Mouse (Mus musculus) spleen, postnatal 14 days (tissue): Measurements from ENCODE around the gene Cnnm2.
"Not testable (repeated sequence)": the region's sequence is repeated elsewhere in the genome, so short reads cannot be mapped to it uniquely, and the experiment has no call there.

Experiments used
- DNase-seq, 2 experiments: peaks; one replicate each; pipeline ENCODE4 v3.0.0; 2021 to 2022; ENCODE audit warnings: low spot score in 2 of 2

Cnnm2 gene

DNA sequence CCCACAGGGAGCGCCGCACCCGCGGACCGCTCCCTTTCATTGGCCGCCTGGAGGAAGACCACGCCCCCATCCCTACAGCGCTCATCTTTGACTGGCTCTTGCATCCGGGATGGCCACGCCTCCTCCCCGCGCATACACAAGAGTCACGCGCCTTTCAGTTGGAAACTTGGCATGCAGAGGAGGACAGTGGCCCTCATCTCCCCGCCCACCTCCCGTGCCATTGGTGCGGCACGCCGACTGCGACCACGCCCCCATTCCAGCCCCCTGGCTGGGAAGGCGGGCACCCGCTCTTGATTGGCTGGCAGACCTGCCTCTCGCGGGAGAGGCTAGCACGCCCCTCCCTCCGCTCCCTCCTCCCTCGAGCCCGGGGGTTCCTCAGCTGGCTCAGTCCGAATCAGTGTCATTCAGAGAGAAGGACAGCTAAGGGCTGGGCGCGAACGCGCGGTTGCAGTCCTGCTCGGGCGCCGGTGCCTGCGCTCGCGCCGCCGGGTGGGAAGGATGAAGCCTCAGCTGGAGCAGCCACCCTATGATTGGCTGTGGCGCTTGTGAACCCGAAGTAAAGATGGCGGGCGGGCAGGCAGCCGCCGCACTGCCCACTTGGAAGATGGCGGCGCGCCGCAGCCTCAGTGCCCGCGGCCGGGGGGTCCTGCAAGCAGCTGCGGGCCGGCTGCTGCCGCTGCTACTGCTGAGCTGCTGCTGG is at the start of gene Cnnm2:
TSS of gene Cnnm2 (plus strand) at position 350 of the 700 bp plus-strand sequence.
- DNase-seq: peak; percentile 99 to 100

DNA sequence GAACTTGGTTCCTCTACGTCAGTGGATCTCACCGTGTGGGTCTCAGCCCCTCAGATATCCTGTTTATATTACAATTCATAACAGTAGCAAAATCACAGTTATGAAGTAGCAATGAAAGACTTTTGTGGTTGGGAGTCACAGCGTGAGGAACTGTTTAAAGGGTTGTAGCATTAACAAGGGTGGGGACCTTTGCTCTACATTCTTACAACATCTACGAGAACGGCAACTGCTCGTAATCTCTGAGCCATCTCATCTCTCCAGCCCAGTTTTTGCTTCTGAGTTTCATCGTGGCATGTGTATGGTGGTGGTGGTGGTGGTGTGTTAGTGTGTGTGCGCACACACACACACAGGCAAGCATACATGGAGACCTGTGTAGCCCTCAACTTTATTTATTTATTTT is 47.2 kb upstream of the Cnnm2 start:
- no peak for DNase-seq

DNA sequence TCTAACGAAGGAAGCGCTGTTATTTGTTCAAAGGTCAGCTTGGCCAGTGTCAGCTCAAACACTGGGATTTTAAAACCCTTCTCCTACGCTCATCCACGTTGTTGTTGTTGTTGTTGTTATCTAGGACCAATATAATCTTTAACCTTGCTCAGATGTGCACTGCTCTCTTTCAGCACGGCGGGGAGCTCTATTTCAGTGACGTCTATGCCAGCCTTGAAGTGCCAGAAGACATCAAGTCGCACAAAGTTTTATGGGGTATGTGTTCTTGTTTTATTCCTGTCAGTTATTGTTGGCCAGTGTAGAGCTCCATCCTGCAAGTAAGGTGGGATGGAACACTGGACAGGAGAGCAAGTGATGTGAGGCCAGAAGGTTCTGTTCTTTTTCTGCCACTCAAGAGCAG is 46.4 kb upstream of the Cnnm2 start:
- DNase-seq: no peak

DNA sequence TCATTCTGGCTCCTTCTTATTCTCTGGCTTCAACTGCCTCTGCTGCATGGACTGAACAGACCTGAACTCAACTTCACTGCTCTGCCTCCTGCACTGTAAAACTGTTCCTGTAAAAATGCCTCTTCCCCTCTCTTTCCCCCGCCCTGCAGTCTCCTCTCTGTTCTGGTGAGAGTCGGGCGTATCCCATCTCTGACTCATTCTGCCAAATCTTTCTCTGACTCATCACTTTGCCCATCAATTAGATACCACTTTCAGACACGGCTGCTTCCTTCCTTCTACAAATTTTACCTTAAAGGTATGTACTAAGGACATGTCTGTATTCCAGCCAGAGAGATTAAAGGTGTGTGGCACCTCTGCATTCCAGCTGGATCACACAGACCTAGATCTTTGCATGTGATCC is 43.2 kb upstream of the Cnnm2 start:
- no peak for DNase-seq

DNA sequence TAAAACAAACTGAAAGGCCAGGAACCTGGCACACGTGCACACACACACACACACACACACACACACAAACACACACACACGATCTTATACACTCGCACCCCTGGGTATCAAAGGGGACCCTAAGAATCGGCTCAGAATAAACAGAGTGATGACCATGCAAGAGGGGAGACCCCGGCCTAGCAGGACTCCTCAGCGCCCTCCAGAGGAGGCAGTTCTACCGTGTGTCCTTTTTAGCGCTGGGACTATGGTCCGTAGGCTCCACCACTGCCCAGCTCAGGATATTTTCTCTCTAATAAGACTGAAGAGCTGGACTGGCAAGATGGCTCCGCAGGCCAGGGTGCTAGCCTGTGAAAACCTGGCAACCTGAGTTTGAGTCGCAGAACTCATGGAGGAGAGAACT is 37.0 kb upstream of the Cnnm2 start:
- no peak for DNase-seq

DNA sequence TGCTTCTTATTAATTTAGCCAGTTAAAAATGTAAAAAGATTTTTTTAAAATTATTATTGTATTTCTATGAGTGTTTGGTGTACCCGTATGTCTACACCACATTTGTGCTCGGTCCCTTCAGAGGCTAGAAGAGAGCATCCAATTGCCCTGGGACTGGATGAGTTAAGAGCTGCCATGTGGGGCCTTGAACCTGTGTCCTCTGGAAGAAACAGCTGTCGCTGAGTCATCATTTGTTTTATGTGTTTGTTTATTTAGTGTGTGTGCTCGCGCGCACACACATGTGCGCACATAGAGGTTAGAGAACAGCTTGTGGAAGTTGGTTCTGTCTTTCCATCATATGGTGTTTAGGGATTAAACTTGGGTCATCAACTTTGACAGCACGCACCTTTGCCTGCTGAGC is 35.3 kb upstream of the Cnnm2 start:
- no peak for DNase-seq

DNA sequence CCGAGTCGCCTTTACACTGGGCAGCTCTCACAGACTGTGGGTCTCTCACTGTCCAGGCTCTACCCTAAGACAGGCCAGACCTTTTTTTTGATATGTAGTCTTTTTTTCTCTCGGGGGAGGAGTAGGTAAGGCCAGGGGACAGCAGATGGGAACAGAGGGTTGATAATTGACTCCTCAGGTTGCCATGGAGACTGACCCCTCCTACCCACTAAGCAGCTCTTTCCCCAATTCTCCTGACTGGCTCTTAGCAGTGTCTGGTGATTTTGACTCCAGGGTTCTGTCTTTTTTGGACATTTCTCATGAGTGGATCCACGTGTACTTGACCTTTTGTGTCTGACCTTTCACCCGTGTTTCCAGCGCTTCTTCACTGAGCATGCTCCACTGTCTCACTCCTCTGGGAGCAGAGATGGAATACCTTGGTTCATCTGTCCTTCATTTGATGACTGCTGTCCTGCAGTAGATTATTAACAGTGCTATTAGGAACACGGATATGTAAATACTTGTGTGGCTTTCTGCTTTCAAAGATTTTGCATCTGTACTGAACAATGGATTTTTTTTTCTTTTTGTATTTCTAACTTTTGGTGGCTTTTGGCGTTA is 34.2 kb upstream of the Cnnm2 start:
- no peak for DNase-seq

DNA sequence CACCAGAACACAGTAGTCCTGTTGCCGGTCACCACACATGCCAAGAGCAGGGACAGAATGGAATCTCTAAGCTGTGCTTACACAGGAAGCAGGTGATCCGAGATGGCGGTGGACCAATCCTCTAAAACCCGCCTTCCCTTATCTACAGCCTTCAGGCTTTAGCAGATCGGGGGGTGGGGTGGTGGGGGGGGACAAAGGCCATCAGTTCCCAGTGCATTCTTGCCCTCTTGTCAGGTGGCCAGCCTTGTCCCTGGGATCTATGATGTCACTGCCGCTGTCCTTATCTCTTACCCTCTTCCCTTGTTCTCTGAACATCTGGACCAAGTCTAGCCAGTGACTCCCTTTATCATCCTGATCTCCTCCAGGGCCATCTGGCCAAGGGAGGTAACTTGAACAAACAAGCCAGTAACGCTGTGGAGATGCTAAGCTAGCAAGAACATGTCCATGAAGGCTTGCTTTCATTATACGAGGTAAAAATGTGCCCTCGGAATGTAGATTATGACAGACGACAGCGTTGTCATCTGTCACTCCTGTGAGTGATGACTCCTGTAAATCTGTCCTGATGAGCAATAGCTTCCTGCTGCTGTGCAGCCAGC is 33.4 kb upstream of the Cnnm2 start:
- no peak for DNase-seq

DNA sequence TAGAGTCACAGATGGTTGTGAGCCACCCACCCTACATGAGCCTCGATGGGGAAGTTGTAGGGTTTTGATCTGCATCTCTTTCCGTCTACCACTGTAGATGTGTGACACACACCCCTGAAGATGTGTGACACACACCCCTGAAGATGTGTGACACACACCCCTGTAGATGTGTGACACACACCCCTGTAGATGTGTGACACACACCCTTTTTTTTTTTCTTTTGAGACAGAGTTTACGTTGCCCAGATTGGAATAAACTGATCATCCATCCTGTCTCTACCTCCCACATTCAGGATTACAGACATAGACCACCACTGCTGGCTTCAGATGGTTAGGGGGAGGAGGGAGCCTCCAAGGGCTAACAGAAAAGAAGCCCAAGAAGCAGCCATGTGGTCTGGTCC is 32.5 kb upstream of the Cnnm2 start:
- no peak for DNase-seq

DNA sequence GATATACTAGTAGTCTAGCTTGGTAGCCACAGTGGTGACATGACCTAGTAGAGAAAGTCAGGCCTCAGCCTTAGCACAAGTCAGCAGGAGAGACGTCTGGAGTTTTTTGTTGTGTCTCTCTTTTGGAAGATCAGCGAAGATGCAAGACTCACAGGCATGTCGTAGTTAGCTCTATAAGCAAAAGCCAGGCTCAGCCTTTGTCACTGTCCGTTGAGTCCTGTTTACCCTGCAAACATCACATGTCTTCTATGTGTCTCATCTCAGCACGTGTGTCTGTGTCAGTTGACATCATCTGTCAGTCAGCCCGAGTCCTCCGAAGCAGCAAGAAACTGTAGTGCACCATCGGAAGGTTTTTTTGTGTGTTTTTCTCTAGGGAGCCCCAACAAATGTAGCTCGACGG is 30.0 kb upstream of the Cnnm2 start:
- DNase-seq: no peak

DNA sequence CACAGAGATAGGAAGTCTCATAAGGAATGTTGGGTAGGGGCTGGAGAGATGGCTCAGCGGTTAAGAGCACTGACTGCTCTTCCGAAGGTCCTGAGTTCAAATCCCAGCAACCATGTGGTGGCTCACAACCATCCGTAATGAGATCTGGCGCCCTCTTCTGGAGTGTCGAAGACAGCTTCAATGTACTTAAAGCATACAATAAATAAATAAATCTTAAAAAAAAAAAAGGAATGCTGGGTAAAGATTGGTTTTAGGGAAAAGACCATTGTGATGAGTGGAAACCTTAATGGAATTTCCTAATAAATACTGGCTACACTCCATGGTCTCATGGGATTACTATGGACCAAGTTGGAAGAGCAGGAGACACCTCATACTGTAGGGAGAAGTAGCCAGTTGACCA is 28.7 kb upstream of the Cnnm2 start:
- not testable (repeated sequence) for DNase-seq

DNA sequence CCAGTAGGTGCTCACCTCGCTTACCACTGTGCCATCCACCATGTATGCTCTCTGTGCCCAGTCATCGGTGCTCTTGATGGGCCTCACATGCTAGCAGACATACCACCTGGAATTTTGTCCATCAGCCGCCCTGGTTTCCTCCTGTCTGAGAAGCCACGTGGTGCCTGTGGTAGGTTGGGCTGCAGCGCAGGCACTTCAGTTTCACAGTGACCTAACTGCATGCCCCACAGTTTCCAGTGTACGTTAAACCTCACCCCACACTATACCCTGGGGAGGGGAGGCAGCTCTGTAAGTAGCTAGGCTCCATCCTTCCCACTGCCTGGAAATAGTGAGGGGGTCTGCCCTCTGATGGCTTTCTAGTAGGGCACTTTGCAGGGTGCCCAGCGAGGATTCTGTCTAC is 27.8 kb upstream of the Cnnm2 start:
- no peak for DNase-seq

DNA sequence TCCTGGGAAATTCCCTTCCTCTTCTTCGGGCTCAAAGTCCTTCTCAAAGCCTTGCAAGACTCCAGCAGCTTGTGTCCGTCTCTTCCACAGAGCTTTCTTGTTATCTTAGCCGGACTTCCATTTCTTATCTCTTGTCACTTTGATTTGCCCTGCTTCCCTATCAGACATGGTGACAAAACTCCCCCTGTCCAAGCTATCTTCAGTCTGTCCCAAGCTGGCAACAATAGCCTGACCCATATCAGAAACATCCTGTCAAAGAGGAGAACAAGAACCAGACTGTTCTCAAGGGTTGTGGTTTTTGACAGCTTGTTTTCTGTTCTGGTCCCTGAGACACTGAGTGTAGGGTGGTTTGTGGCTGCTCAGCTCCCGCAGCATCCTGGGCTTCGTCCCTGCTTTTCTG is 26.2 kb upstream of the Cnnm2 start:
- no peak for DNase-seq

DNA sequence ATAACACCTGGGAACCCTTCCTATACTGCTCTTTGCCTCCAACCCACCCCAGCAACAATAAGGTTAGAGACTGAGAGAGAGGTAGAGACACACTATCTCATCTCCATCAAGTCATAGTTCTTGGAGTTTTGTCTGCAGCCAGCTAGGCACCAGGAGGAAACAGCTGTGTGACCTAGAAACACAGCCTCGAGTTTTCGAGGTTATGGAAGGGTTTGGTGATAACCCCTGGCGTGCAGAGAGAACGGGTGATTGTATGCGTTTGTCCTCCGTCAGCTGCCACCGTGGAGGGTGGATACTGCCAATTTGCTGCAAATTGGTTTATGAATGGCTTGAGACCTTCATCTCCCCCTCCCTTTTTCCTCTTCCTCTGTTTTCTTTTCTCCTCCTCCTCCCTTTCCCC is 24.3 kb upstream of the Cnnm2 start:
- DNase-seq: no peak

DNA sequence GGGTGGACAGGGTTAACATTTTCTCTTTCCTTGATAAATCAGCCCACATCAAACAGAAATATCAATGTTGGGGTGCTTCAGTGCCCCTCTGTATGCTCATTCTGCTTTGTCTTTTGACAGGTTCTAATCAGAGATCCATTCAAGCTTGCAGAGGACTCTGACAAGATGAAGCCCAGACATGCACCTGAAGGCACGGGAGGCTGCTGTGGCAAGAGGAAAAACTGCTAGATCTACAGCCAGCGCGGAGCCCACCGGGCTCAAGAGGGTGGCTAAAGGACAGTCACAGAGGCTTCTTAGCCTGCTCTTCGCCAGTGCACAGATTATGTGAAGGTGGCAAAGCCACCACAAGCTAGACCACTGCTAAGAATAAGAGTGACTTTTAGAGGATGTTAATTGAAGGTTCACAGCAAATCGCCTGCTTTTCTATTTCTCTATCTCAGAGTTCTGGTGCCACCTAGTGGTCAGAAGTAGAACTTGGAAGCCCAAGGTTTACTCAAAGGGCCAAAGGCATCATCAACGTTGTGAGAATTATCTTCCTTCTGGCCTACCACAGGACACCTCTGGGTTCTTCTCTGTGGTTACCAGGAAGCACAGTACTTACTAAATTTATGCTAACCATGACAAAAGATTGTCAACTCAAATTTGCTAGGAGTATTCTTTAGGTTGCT is 20.9 kb upstream of the Cnnm2 start:
- DNase-seq: peak in 1 of 2 experiments; percentile 65

DNA sequence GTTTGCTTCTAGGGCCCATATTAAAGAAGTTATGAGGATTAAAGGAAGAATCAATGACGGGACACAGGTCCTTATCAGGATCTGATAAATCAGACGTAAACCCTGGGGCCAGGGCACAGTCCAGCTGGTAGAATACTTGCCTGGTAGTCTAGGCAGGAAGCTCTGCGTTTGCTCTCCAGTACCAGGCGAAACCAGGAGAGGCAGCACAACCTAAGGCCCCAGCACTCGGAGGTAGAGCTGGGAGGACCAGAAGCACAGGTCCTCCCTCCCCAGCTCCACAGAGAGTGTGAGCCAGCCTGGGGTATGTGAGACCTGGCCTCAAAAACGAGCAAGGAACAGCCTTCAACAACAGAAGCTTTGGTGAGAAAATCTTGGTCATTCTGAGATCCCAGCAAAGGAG is 19.8 kb upstream of the Cnnm2 start:
- no peak for DNase-seq

DNA sequence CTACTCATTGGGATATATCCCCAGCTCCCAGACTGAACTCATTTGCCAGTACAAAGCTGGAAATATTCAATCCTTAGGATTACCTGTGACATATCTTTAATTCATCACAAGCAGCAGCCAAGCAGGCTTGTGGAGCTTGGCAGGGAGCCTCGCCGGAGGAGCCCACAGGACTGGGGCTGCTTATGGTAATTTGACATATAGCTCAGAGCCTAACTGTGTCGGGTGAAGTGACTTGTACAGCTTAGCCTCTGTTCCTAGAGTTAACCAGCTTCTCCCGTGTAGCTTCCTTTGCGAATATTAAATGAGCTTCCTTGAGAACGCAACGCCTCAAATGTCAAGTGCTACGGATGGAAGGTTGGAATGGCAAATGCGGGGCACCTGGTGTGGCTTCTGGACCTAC is 16.7 kb upstream of the Cnnm2 start:
- no peak for DNase-seq

DNA sequence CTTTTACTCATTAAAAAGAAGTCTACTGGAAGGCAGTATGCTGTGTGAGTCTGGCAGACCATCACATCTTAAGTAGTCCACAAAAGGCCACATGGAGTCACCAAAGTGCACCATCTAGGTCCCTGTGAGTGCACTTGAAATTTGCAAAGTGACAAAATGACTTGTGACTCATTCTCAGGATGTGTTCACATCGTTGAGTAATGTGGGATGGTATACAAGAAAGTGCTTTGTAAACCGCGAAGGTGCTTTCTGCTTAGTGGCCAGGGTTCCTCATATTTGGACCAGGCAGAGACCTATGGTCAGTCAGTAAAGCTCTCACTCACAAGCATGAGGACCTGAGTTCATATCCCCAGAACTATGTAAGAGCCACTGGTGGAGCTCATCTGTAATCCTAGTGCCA is 13.6 kb upstream of the Cnnm2 start:
- no peak for DNase-seq

DNA sequence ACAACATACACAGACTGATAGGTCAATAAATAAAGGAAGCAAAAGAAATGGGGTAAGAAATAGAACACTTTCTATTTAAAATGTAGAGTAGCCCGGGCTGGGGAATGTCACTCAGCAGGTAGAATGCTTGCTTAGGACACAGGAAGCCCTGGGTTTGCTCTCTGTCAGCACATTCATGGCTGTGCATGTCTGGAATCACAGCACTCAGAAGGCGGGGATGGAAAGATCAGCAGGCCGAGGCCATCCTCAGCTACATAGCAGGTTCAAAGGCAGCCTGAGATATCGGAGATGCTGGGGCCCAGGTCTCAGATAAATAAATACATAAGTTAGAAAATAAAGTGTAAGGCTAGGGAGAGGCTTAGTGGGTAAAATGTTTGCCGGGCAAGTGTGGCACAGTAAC is 9.2 kb upstream of the Cnnm2 start:
- no peak for DNase-seq

DNA sequence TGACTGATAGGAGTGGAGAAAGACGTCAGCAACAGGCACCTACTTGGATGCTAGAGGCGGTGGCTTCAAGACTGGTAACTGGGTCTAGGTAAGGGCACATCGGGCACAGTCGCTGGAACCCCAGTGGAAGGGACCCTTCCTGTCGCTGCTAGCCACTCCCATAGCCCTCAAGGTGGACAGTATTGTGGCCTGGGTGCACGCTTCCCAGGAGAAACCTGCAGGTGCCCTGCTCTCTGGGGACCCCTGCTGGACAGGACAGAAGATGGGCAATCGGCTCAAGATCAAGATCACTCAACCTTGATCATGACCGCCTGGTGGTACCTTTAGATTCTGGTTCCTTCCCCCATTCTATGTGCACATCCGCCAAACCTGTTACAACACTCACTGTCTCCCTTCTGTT is 6.3 kb upstream of the Cnnm2 start:
- DNase-seq: peak in 1 of 2 experiments; percentile 16

DNA sequence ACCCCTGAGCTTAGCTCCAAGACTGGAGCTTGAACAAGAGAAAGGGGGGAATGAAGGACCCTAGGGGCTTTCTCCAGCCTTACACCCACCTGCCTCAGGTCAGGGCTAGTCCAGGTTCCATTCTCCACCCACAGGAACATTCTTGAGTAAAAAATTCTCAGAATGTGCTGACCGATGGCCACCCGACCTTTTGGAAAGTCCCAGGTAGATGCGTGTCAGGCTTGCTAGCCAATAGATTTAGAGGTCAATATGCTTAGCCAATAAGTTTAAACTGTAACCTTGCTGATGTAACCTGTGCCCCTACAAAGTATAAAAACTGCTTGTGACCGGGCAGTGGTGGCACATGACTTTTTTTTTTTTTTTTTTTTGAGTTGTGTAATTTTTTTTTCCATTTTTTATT is 5.2 kb upstream of the Cnnm2 start:
- DNase-seq: no peak

DNA sequence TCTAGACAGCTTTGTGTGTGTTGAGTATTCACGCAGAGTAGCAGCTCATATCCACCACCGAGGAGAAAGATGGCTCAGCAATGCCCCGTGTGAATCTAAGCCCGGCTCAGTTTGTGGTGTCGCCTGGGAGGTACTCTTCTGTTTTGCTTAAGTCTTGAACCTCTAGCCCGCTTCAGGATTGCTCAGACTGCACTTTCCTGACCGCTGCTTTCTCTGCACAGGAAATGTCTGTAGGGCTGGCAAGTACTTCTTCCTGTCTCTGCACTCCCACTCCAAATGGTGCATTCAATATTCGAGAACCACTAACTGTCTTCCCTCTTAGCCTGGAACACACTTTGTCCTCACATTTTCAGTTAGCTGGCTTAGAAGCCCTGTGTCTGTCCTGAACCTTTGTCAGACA is 2.3 kb upstream of the Cnnm2 start:
- DNase-seq: no peak

DNA sequence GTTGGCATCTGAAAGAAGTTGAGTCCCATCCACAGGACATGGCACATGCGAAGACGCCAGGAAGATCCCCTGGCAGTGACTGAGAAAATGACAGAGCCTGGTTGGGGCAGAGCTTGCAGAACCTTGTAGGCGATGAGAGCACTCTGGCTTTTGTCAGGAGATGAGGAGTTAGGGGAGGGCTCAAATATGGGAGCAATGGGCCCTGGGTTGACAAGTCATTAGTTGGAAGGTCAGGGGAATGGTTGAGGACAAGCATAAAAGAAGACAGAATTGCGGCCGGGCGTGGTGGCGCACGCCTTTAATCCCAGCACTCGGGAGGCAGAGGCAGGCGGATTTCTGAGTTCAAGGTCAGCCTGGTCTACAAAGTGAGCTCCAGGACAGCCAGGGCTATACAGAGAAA is 1.5 kb upstream of the Cnnm2 start:
- not testable (repeated sequence) for DNase-seq
